Mouse (Mus musculus): ENCODE data around the gene Scamp2.

DNA sequence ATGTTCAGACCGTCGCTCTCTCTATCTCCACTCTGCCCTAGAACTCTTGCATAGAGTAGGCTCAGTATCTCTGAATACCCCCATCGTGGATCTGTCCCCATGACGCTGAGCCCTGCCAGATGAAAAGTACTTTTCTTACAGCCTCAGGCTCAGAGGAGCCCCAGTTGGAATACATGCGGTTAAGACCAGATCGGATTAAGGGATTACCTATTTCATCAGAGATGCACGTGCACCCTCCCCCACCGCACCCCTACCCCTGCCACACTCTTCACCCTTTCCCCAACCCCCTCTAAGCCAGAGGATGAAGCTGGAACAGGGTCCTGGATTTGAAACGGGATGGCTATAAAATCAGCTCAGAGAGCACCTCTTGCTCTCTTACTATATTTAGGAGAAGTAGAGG lies 44.8 kb downstream of the Scamp2 start:
- no peak for TF ChIP-seq POLR2A (IDR thresholded peaks at IDR 0.05; ENCODE audit: insufficient read depth, low read depth, low read length)
- no peak for TF ChIP-seq CTCF (IDR thresholded peaks at IDR 0.05; ENCODE audit: insufficient read depth, low read depth, low read length)
